Mouse (Mus musculus) hindbrain, postnatal 0 days (tissue): ENCODE results near the gene Cpa5. TPM values are rescaled to one million over a fixed set of nuclear protein-coding genes. Genes with fewer than 3 reads are reported as not detected.

Experiments used
- ATAC-seq: fragments of 200-750 bp; cut with Nextera tagmentation; 2 replicates; pipeline ENCODE4 v1.8.0; 2017; ENCODE audit warnings: mild to moderate bottlenecking, moderate TSS enrichment, moderate library complexity
- DNase-seq: peaks from one replicate; pipeline ENCODE4 v3.0.0-alpha.2; 2015; ENCODE audit warnings: low spot score
- H3K27ac ChIP-seq: fragments of 300-500 bp; sonication (generic); 2 replicates; pipeline ENCODE4 v1.5.1; 2014; ENCODE audit warnings: mild to moderate bottlenecking
- H3K27me3 ChIP-seq: fragments of 300-500 bp; sonication (generic); 2 replicates; pipeline ENCODE4 v1.6.1; 2014; ENCODE audit warnings: low read length, mixed read lengths; ENCODE audit not compliant: insufficient read depth
- H3K36me3 ChIP-seq: fragments of 300-500 bp; sonication (generic); 2 replicates; pipeline ENCODE4 v1.6.1; 2014; ENCODE audit warnings: low read length, mixed read lengths; ENCODE audit not compliant: insufficient read depth
- H3K4me1 ChIP-seq: fragments of 300-500 bp; sonication (generic); 2 replicates; pipeline ENCODE4 v1.6.1; 2014; ENCODE audit warnings: antibody characterized with exemption, low read length, mixed read lengths; ENCODE audit not compliant: insufficient read depth
- H3K4me2 ChIP-seq: fragments of 300-500 bp; sonication (generic); 2 replicates; pipeline ENCODE4 v1.6.1; 2014; ENCODE audit warnings: low read depth, mild to moderate bottlenecking, low read length, moderate library complexity, mixed read lengths
- H3K4me3 ChIP-seq: fragments of 300-500 bp; sonication (generic); 2 replicates; pipeline ENCODE4 v1.5.1; 2014; ENCODE audit warnings: low read length
- H3K9ac ChIP-seq: fragments of 300-500 bp; sonication (generic); replicated peaks from 2 replicates; pipeline ENCODE4 v1.6.1; 2014; ENCODE audit warnings: mild to moderate bottlenecking, low read length, moderate library complexity, mixed read lengths
- H3K9me3 ChIP-seq: fragments of 300-500 bp; sonication (generic); 2 replicates; pipeline ENCODE4 v1.6.1; 2016; ENCODE audit warnings: low read length, mixed read lengths
- CTCF ChIP-seq: IDR thresholded peaks from 2 replicates; pipeline ENCODE4 v1.5.1; 2016; ENCODE audit warnings: antibody characterized with exemption, control low read depth, low read depth
- WGBS: fragments of 180-500 bp; shearing (Covaris S2); extraction: QIAGEN DNeasy Blood & Tissue Kit; methylation state at CpG from one replicate; pipeline ENCODE4 v1.1.7; 2014; 5-methylcytosine and 5-hydroxymethylcytosine counted together
- polyA plus RNA-seq: library from polyadenylated mRNA; unstranded; fragments of >200 nt; fragmentation: Nextera tagmentation; extraction: Ambion mirVana; gene quantifications from 2 replicates; pipeline ENCODE4 v1.2.1, GENCODE M21; 2015
- total RNA-seq: library from RNA; depleted of rRNA; stranded (reverse); fragments of >200 nt; gene quantifications from 2 replicates; pipeline ENCODE4 v1.2.3, GENCODE M21; 2014

Gene Cpa5
- total and polyA plus RNA-seq, 2 experiments from 2014 or later: not detected

DNA sequence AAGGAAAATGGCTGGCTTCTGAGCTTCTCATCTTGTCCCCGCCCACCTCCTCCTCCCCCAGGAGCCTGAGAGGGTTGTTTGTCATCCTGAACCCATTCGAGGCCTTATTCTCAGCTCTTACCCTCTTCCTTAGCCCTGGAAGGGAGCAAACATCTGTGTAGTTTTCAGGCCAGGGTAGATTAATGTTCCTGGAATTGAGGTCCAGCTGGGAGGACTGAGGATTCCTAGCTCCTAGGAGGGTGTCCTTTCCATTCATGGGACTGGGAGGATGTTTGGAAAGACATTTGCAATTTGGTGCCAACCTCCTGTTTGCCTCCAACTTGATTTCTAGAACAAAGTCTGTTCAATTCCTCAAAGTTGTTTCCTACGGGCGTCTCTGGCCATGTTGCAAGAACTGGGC lies 9.8 kb downstream of the Cpa5 start:
- H3K27ac ChIP-seq: no peak overlapping the region
- no peak overlapping the region for H3K4me3 ChIP-seq
- 80% methylated on average over 4 of the region's 4 CpGs for WGBS
- no peak for ATAC-seq
- TF ChIP-seq CTCF: no peak
- no peak for DNase-seq
- no peaks in the 10 kb centered on the region for H3K36me3 ChIP-seq
- H3K27me3 ChIP-seq: no peaks in the 10 kb centered on the region
- no peak overlapping the region for H3K4me2 ChIP-seq
- no peak overlapping the region for H3K9ac ChIP-seq
- H3K4me1 ChIP-seq: peaks cover 11% of the 10 kb centered on the region; the same call in 1 of the 2 replicates
- no peaks in the 10 kb centered on the region for H3K9me3 ChIP-seq

DNA sequence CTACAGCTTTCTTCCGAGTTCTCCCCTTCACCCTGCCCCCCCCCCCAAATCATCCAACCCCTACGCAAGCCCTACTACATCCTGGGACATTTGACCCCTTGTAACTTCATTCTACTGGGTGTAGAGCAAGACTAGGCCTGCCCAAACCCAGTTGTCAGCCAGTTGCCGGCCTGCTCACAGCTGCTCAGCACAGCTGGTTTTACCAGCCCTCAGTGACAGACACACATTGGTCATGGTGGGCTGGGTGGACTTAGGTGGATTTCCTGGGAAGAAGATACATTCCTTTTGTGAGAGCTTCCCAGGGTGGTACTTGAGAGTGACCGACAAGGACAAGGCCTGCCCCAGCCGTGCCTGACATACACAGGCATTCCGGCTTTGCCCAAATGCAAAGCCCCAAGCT lies 10.2 kb downstream of the Cpa5 start:
- TF ChIP-seq CTCF: no peak

GRCm38 (mm10) chr6:30621986-30622389 lies 11.2 kb downstream of the Cpa5 start:
- 85% methylated on average over 4 of the region's 4 CpGs for WGBS
- H3K9ac ChIP-seq: no peak overlapping the region
- H3K4me2 ChIP-seq: no peak overlapping the region
- no peak for TF ChIP-seq CTCF
- H3K36me3 ChIP-seq: no peaks in the 10 kb centered on the region
- H3K4me3 ChIP-seq: no peak overlapping the region
- no peaks in the 10 kb centered on the region for H3K9me3 ChIP-seq
- no peak for DNase-seq
- ATAC-seq: no peak
- H3K27me3 ChIP-seq: no peaks in the 10 kb centered on the region
- no peak overlapping the region for H3K27ac ChIP-seq
- H3K4me1 ChIP-seq: peaks cover 10% of the 10 kb centered on the region; the same call in 1 of the 2 replicates

More for the DNA sequence above, 10.2 kb downstream of the Cpa5 start:
- Histone ChIP-seq H3K4me3 (no peak overlapping the region), H3K27me3 (no peaks in the 10 kb centered on the region), H3K4me2 (no peak overlapping the region), H3K4me1 (peaks cover 11% of the 10 kb centered on the region; the same call in 1 of the 2 replicates), H3K9me3 (no peaks in the 10 kb centered on the region), H3K9ac (no peak overlapping the region), H3K36me3 (no peaks in the 10 kb centered on the region), H3K27ac (no peak overlapping the region)
- DNase-seq (no peak), ATAC-seq (no peak)
- 94% methylated on average over 6 of the region's 6 CpGs for WGBS

GRCm38 (mm10) chr6:30624763-30625162 lies 14.0 kb downstream of the Cpa5 start:
- H3K9ac ChIP-seq: no peak overlapping the region
- no peak for ATAC-seq
- H3K4me1 ChIP-seq: peaks cover 3% of the 10 kb centered on the region; the same call in 1 of the 2 replicates
- no peak overlapping the region for H3K4me3 ChIP-seq
- no peaks in the 10 kb centered on the region for H3K9me3 ChIP-seq
- no peak overlapping the region for H3K27ac ChIP-seq
- DNase-seq: no peak
- H3K36me3 ChIP-seq: no peaks in the 10 kb centered on the region
- 97% methylated on average over 9 of the region's 9 CpGs for WGBS
- H3K4me2 ChIP-seq: no peak overlapping the region
- TF ChIP-seq CTCF: no peak
- no peaks in the 10 kb centered on the region for H3K27me3 ChIP-seq

GRCm38 (mm10) chr6:30628152-30628551 lies 17.3 kb downstream of the Cpa5 start:
- Histone ChIP-seq H3K27ac (peak overlapping the region; percentile 66; the same call in 1 of the 2 replicates), H3K4me2 (no peak overlapping the region), H3K4me1 (peaks cover 3% of the 10 kb centered on the region; the same call in 1 of the 2 replicates), H3K9ac (no peak overlapping the region), H3K4me3 (no peak overlapping the region), H3K27me3 (no peaks in the 10 kb centered on the region), H3K36me3 (no peaks in the 10 kb centered on the region), H3K9me3 (no peaks in the 10 kb centered on the region)
- WGBS: 30% methylated on average over 6 of the region's 6 CpGs
- peak; percentile 81 for DNase-seq
- no peak; the same call in 1 of the 2 replicates for TF ChIP-seq CTCF
- ATAC-seq: peak; percentile 87

- Histone ChIP-seq H3K4me2 (no peak overlapping the region), H3K4me1 (peaks cover 3% of the 10 kb centered on the region; the same call in 1 of the 2 replicates), H3K9me3 (no peaks in the 10 kb centered on the region), H3K36me3 (no peaks in the 10 kb centered on the region), H3K9ac (no peak overlapping the region), H3K27ac (no peak overlapping the region), H3K27me3 (no peaks in the 10 kb centered on the region), H3K4me3 (no peak overlapping the region)
- TF ChIP-seq CTCF: no peak
- ATAC-seq: no peak
- 97% methylated on average over 1 of the region's 1 CpGs for WGBS
- no peak for DNase-seq
These were observed 19.2 kb downstream of the Cpa5 start for GRCm38 (mm10) chr6:30629989-30630388.

DNA sequence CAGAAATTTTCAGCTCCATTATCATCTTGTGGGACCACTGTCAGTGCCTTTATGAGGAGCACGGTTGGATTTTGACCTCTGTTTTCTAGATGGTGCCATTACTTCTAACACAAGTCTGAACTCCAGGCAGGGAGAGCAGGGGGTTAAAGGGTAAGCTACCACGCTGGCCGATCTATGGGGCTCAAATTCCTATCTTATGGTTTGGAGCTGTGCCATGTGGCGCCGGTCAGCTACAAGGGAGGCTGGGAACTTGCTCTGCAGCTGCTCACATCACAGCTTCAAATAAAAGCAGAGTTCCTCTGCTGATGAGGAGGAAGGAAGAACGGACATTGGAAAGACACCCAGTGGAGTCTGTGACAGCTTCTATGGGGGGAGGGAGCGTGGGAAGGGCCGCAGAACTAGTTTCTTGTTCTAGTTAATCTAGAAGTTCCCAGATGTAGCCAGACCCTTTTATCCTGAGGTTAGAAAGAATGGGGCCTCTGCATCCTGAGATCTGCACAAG lies 24.6 kb downstream of the Cpa5 start:
- TF ChIP-seq CTCF: no peak
- ATAC-seq (no peak), DNase-seq (no peak)
- Histone ChIP-seq H3K4me1 (no peaks in the 10 kb centered on the region), H3K9me3 (no peaks in the 10 kb centered on the region), H3K4me3 (no peak overlapping the region), H3K27ac (no peak overlapping the region), H3K4me2 (no peak overlapping the region), H3K36me3 (no peaks in the 10 kb centered on the region), H3K27me3 (no peaks in the 10 kb centered on the region), H3K9ac (no peak overlapping the region)
- WGBS: 54% methylated on average over 8 of the region's 8 CpGs
